Comparison of ENCODE assay signal across 8 mouse cellular contexts in genomic region chr8:13493858-13494631, GRCm38 (mm10). TPM values are rescaled to one million over a fixed set of nuclear protein-coding genes. Genes with fewer than 3 reads are reported as not detected.
DNase-seq lines count a peak whose midpoint lies in the region; ATAC-seq and TF ChIP-seq lines count a peak whose summit lies in the region.

Gas6 (minus strand) TSS chr8:13494490.

- intact Hi-C loops in gastrocnemius, postnatal 36 days (cut with DNase I): loop anchor here (5.0 kb wide), 1 partner anchor 53 kb away; no protein-coding TSS in a partner anchor
- intact Hi-C loops in left cerebral cortex, postnatal 25 days (cut with DNase I): loop anchor here (2.0 kb wide), 1 partner anchor 53 kb away; no protein-coding TSS in a partner anchor

- WGBS in spleen, adult 2 months: 4% methylated on average over 58 of the region's 64 CpGs

- peak within 1 kb of the TSS; percentile 42; the same call in 1 of the 2 replicates for H3K27ac ChIP-seq in spleen, adult 2 months (ENCODE audit: insufficient read depth, low read length)

- no peaks in the 10 kb centered on the region for H3K36me3 ChIP-seq in spleen, adult 2 months (ENCODE audit: control insufficient read depth, insufficient read depth, low read length)

- peak; percentile 54 for ATAC-seq in megakaryocyte-erythroid progenitor cell, adult 5-6 weeks (replicated peaks; ENCODE audit: low FRiP score, low TSS enrichment, poor library complexity, severe bottlenecking)

- no peak for TF ChIP-seq POLR2A in spleen, adult 2 months (IDR thresholded peaks at IDR 0.05; ENCODE audit: low read depth, low read length)

- H3K4me3 ChIP-seq in spleen, adult 2 months (ENCODE audit: extremely low read depth, insufficient read depth, insufficient read length): peak within 1 kb of the TSS; percentile 45; the same call in 1 of the 2 replicates

- TF ChIP-seq CTCF in spleen, adult 2 months (IDR thresholded peaks at IDR 0.05; ENCODE audit: extremely low read depth, insufficient read depth, insufficient read length, insufficient replicate concordance): no peak

- H3K4me1 ChIP-seq in spleen, adult 2 months (ENCODE audit: control insufficient read depth, insufficient read depth, insufficient read length): no peaks in the 10 kb centered on the region; the same call in 1 of the 2 replicates

- no peak for DNase-seq in spleen, adult 2 months (ENCODE audit: low read depth in 1 of 2, low spot score in 2 of 2)
- no peak for DNase-seq in spleen, postnatal 14 days (ENCODE audit: low spot score in 2 of 2)
- DNase-seq in embryo, embryonic 10.5 days (ENCODE audit: low spot score): peak; percentile 69
- DNase-seq in gastrocnemius, postnatal 36 days: peak; percentile 59 to 61
- peak; percentile 51 for DNase-seq in induced T-regulatory cell, adult 2 months (ENCODE audit: low read depth)
- peak; percentile 62 to 63 for DNase-seq in left cerebral cortex, postnatal 25 days (ENCODE audit: low spot score in 2 of 2)
- DNase-seq in right cerebral cortex, postnatal 25 days: peak; percentile 71

- peaks cover 7% of the 10 kb centered on the region for H3K27me3 ChIP-seq in spleen, adult 2 months (ENCODE audit: control insufficient read depth, insufficient read depth, low read length)

RNA-seq across cellular contexts. Expression of gene Gas6, which starts in this region (rescaled TPM):
- polyA plus RNA-seq in spleen, adult 2 months (2012; rRNA removed): 54.0 and 68.1 TPM in 2 replicates
- total RNA-seq in gastrocnemius, postnatal 36 days (2021): 10 to 100 TPM; 55.1 to 58.8 TPM
- 10 to 100 TPM; 97.5 to 98.9 TPM for total RNA-seq in left cerebral cortex, postnatal 25 days (2021)
- not detected in 2 replicates for total RNA-seq in megakaryocyte-erythroid progenitor cell, adult 5-6 weeks (2014; fragmentation: Nextera tagmentation)
- total RNA-seq in megakaryocyte-erythroid progenitor cell, adult 5-6 weeks (2017): 1.3 TPM in 1 of 2 replicates, not detected in the other

Comparison
In these comparisons a context has a peak if more than half of its experiments do, and no peak if none do; other contexts are left out.
1. RNA of gene Gas6 (total RNA-seq): 97.5 to 98.9 TPM in left cerebral cortex, postnatal 25 days and 55.1 to 58.8 TPM in gastrocnemius, postnatal 36 days; 1.3 TPM in megakaryocyte-erythroid progenitor cell, adult 5-6 weeks; every median in the first group is over 10 times any median in the second.
2. DNase-seq: peak in embryo, embryonic 10.5 days (single experiment), gastrocnemius, postnatal 36 days (2 of 2), induced T-regulatory cell, adult 2 months (single experiment), left cerebral cortex, postnatal 25 days (2 of 2) and right cerebral cortex, postnatal 25 days (single experiment); none in spleen, adult 2 months (0 of 2) and spleen, postnatal 14 days (0 of 2).